Mouse (Mus musculus): ENCODE data around the gene Cxcr6. TPM values are rescaled to one million over a fixed set of nuclear protein-coding genes. Genes with fewer than 3 reads are reported as not detected.

Cxcr6 gene
- polyA plus RNA-seq, 1 experiment from 2014 or later, result 0.11 TPM

GRCm38 (mm10) chr9:123808583-123808982, 2.3 kb downstream of the Cxcr6 start:
- Histone ChIP-seq H3K9ac (replicated peaks; ENCODE audit: low read length) (no peak overlapping the region), H3K36me3 (ENCODE audit: control insufficient read depth, insufficient read depth, low read length) (peaks cover 22% of the 10 kb centered on the region), H3K4me2 (ENCODE audit: low read length) (no peak overlapping the region), H3K27ac (replicated peaks; ENCODE audit: low read depth, low read length) (no peak overlapping the region), H3K4me3 (replicated peaks; ENCODE audit: low read depth, low read length) (no peak overlapping the region), H3K4me1 (ENCODE audit: control insufficient read depth, insufficient read depth, low read length) (no peaks in the 10 kb centered on the region), H3K27me3 (ENCODE audit: control insufficient read depth, insufficient read depth, low read length) (no peaks in the 10 kb centered on the region), H3K9me3 (ENCODE audit: control insufficient read depth, low read length) (no peaks in the 10 kb centered on the region)
- no peak for DNase-seq
- WGBS, result 90% methylated on average over 7 of the region's 7 CpGs
- no peak for ATAC-seq (ENCODE audit: low FRiP score, low TSS enrichment)

- ATAC-seq (ENCODE audit: low FRiP score, low TSS enrichment) (no peak), DNase-seq (no peak)
- 97% methylated on average over 3 of the region's 3 CpGs for WGBS
Measured at GRCm38 (mm10) chr9:123811831-123812230, 5.6 kb downstream of the Cxcr6 start.

GRCm38 (mm10) chr9:123814326-123814725, 8.1 kb downstream of the Cxcr6 start:
- no peak for DNase-seq
- Histone ChIP-seq H3K4me3 (replicated peaks; ENCODE audit: low read depth, low read length) (no peak overlapping the region), H3K36me3 (ENCODE audit: control insufficient read depth, insufficient read depth, low read length) (peaks cover 62% of the 10 kb centered on the region), H3K27me3 (ENCODE audit: control insufficient read depth, insufficient read depth, low read length) (no peaks in the 10 kb centered on the region), H3K4me2 (ENCODE audit: low read length) (no peak overlapping the region), H3K9me3 (ENCODE audit: control insufficient read depth, low read length) (no peaks in the 10 kb centered on the region), H3K9ac (replicated peaks; ENCODE audit: low read length) (no peak overlapping the region), H3K27ac (replicated peaks; ENCODE audit: low read depth, low read length) (no peak overlapping the region), H3K4me1 (ENCODE audit: control insufficient read depth, insufficient read depth, low read length) (no peaks in the 10 kb centered on the region)
- 81% methylated on average over 2 of the region's 2 CpGs for WGBS
- no peak for ATAC-seq (ENCODE audit: low FRiP score, low TSS enrichment)

More at GRCm38 (mm10) chr9:123811831-123812230, 5.6 kb downstream of the Cxcr6 start:
- Histone ChIP-seq H3K9me3 (ENCODE audit: control insufficient read depth, low read length) (no peaks in the 10 kb centered on the region), H3K27ac (replicated peaks; ENCODE audit: low read depth, low read length) (no peak overlapping the region), H3K4me1 (ENCODE audit: control insufficient read depth, insufficient read depth, low read length) (no peaks in the 10 kb centered on the region), H3K4me2 (ENCODE audit: low read length) (no peak overlapping the region), H3K27me3 (ENCODE audit: control insufficient read depth, insufficient read depth, low read length) (no peaks in the 10 kb centered on the region), H3K4me3 (replicated peaks; ENCODE audit: low read depth, low read length) (no peak overlapping the region), H3K36me3 (ENCODE audit: control insufficient read depth, insufficient read depth, low read length) (peaks cover 43% of the 10 kb centered on the region), H3K9ac (replicated peaks; ENCODE audit: low read length) (no peak overlapping the region)

GRCm38 (mm10) chr9:123814821-123815220, 8.5 kb downstream of the Cxcr6 start:
- no peaks in the 10 kb centered on the region for H3K9me3 ChIP-seq (ENCODE audit: control insufficient read depth, low read length)
- WGBS, result 89% methylated on average over 4 of the region's 4 CpGs
- H3K9ac ChIP-seq (replicated peaks; ENCODE audit: low read length), result no peak overlapping the region
- H3K27me3 ChIP-seq (ENCODE audit: control insufficient read depth, insufficient read depth, low read length), result no peaks in the 10 kb centered on the region
- H3K27ac ChIP-seq (replicated peaks; ENCODE audit: low read depth, low read length), result no peak overlapping the region
- H3K36me3 ChIP-seq (ENCODE audit: control insufficient read depth, insufficient read depth, low read length), result peaks cover 58% of the 10 kb centered on the region
- ATAC-seq (ENCODE audit: low FRiP score, low TSS enrichment), result no peak
- no peaks in the 10 kb centered on the region for H3K4me1 ChIP-seq (ENCODE audit: control insufficient read depth, insufficient read depth, low read length)
- no peak for DNase-seq
- no peak overlapping the region for H3K4me2 ChIP-seq (ENCODE audit: low read length)
- no peak overlapping the region for H3K4me3 ChIP-seq (replicated peaks; ENCODE audit: low read depth, low read length)

GRCm38 (mm10) chr9:123815444-123815843, 9.2 kb downstream of the Cxcr6 start:
- no peaks in the 10 kb centered on the region for H3K9me3 ChIP-seq (ENCODE audit: control insufficient read depth, low read length)
- H3K4me2 ChIP-seq (ENCODE audit: low read length), result no peak overlapping the region
- DNase-seq, result no peak
- H3K4me1 ChIP-seq (ENCODE audit: control insufficient read depth, insufficient read depth, low read length), result no peaks in the 10 kb centered on the region
- H3K36me3 ChIP-seq (ENCODE audit: control insufficient read depth, insufficient read depth, low read length), result peaks cover 54% of the 10 kb centered on the region
- no peak overlapping the region for H3K27ac ChIP-seq (replicated peaks; ENCODE audit: low read depth, low read length)
- no peaks in the 10 kb centered on the region for H3K27me3 ChIP-seq (ENCODE audit: control insufficient read depth, insufficient read depth, low read length)
- H3K9ac ChIP-seq (replicated peaks; ENCODE audit: low read length), result no peak overlapping the region
- no peak for ATAC-seq (ENCODE audit: low FRiP score, low TSS enrichment)
- 87% methylated on average over 3 of the region's 3 CpGs for WGBS
- no peak overlapping the region for H3K4me3 ChIP-seq (replicated peaks; ENCODE audit: low read depth, low read length)

- ATAC-seq (ENCODE audit: low FRiP score, low TSS enrichment), result no peak
Measured at GRCm38 (mm10) chr9:123815996-123816395, 9.7 kb downstream of the Cxcr6 start.

GRCm38 (mm10) chr9:123818601-123819000, 12.3 kb downstream of the Cxcr6 start:
- H3K27ac ChIP-seq (replicated peaks; ENCODE audit: low read depth, low read length), result no peak overlapping the region
- WGBS, result 82% methylated on average over 2 of the region's 2 CpGs
- H3K36me3 ChIP-seq (ENCODE audit: control insufficient read depth, insufficient read depth, low read length), result peaks cover 60% of the 10 kb centered on the region
- H3K4me3 ChIP-seq (replicated peaks; ENCODE audit: low read depth, low read length), result no peak overlapping the region
- ATAC-seq (ENCODE audit: low FRiP score, low TSS enrichment), result no peak
- H3K9me3 ChIP-seq (ENCODE audit: control insufficient read depth, low read length), result no peaks in the 10 kb centered on the region
- no peaks in the 10 kb centered on the region for H3K27me3 ChIP-seq (ENCODE audit: control insufficient read depth, insufficient read depth, low read length)
- no peaks in the 10 kb centered on the region for H3K4me1 ChIP-seq (ENCODE audit: control insufficient read depth, insufficient read depth, low read length)
- no peak overlapping the region for H3K4me2 ChIP-seq (ENCODE audit: low read length)
- no peak for DNase-seq
- H3K9ac ChIP-seq (replicated peaks; ENCODE audit: low read length), result no peak overlapping the region

More at GRCm38 (mm10) chr9:123815996-123816395, 9.7 kb downstream of the Cxcr6 start:
- Histone ChIP-seq H3K27ac (replicated peaks; ENCODE audit: low read depth, low read length) (no peak overlapping the region), H3K4me2 (ENCODE audit: low read length) (no peak overlapping the region), H3K4me3 (replicated peaks; ENCODE audit: low read depth, low read length) (no peak overlapping the region), H3K9ac (replicated peaks; ENCODE audit: low read length) (no peak overlapping the region), H3K4me1 (ENCODE audit: control insufficient read depth, insufficient read depth, low read length) (no peaks in the 10 kb centered on the region), H3K27me3 (ENCODE audit: control insufficient read depth, insufficient read depth, low read length) (no peaks in the 10 kb centered on the region), H3K9me3 (ENCODE audit: control insufficient read depth, low read length) (no peaks in the 10 kb centered on the region), H3K36me3 (ENCODE audit: control insufficient read depth, insufficient read depth, low read length) (peaks cover 48% of the 10 kb centered on the region)
- 84% methylated on average over 1 of the region's 1 CpGs for WGBS
- DNase-seq, result no peak

- H3K27me3 ChIP-seq (ENCODE audit: control insufficient read depth, insufficient read depth, low read length), result no peaks in the 10 kb centered on the region
- ATAC-seq (ENCODE audit: low FRiP score, low TSS enrichment) (no peak), DNase-seq (no peak)
- no peak overlapping the region for H3K27ac ChIP-seq (replicated peaks; ENCODE audit: low read depth, low read length)
- no peak overlapping the region for H3K4me3 ChIP-seq (replicated peaks; ENCODE audit: low read depth, low read length)
- H3K36me3 ChIP-seq (ENCODE audit: control insufficient read depth, insufficient read depth, low read length), result peaks cover 91% of the 10 kb centered on the region
- no peaks in the 10 kb centered on the region for H3K9me3 ChIP-seq (ENCODE audit: control insufficient read depth, low read length)
- H3K4me1 ChIP-seq (ENCODE audit: control insufficient read depth, insufficient read depth, low read length), result no peaks in the 10 kb centered on the region
- no peak overlapping the region for H3K9ac ChIP-seq (replicated peaks; ENCODE audit: low read length)
- WGBS, result 92% methylated on average over 3 of the region's 3 CpGs
- H3K4me2 ChIP-seq (ENCODE audit: low read length), result no peak overlapping the region
Measured at GRCm38 (mm10) chr9:123826631-123827030, 20.4 kb downstream of the Cxcr6 start.

- ATAC-seq (ENCODE audit: low FRiP score, low TSS enrichment), result no peak
- H3K36me3 ChIP-seq (ENCODE audit: control insufficient read depth, insufficient read depth, low read length), result peaks cover 71% of the 10 kb centered on the region
Measured at GRCm38 (mm10) chr9:123828916-123829315, 22.6 kb downstream of the Cxcr6 start.

More at GRCm38 (mm10) chr9:123828916-123829315, 22.6 kb downstream of the Cxcr6 start:
- no peaks in the 10 kb centered on the region for H3K9me3 ChIP-seq (ENCODE audit: control insufficient read depth, low read length)
- WGBS, result 93% methylated on average over 4 of the region's 4 CpGs
- DNase-seq, result no peak
- no peak overlapping the region for H3K9ac ChIP-seq (replicated peaks; ENCODE audit: low read length)
- no peak overlapping the region for H3K4me2 ChIP-seq (ENCODE audit: low read length)
- no peak overlapping the region for H3K27ac ChIP-seq (replicated peaks; ENCODE audit: low read depth, low read length)
- no peak overlapping the region for H3K4me3 ChIP-seq (replicated peaks; ENCODE audit: low read depth, low read length)
- H3K4me1 ChIP-seq (ENCODE audit: control insufficient read depth, insufficient read depth, low read length), result no peaks in the 10 kb centered on the region
- H3K27me3 ChIP-seq (ENCODE audit: control insufficient read depth, insufficient read depth, low read length), result no peaks in the 10 kb centered on the region
